Mouse (Mus musculus) T-cell, adult 66 days (primary cell): ENCODE results near the gene Olfr1392. TPM values are rescaled to one million over a fixed set of nuclear protein-coding genes. Genes with fewer than 3 reads are reported as not detected.

Experiments used
- total RNA-seq, 2 experiments: library from RNA; stranded (reverse); gene quantifications; 3 replicates in 1 of 2; 4 replicates in 1 of 2; pipeline ENCODE4 v1.2.4; 2023

The Olfr1392 gene
- total RNA-seq = not detected

GRCm38 (mm10) chr11:49284982-49285381 lies at the start of gene Olfr1392:
Gene Olfr1392, plus strand, starts transcription at chr11:49285282.

DNA sequence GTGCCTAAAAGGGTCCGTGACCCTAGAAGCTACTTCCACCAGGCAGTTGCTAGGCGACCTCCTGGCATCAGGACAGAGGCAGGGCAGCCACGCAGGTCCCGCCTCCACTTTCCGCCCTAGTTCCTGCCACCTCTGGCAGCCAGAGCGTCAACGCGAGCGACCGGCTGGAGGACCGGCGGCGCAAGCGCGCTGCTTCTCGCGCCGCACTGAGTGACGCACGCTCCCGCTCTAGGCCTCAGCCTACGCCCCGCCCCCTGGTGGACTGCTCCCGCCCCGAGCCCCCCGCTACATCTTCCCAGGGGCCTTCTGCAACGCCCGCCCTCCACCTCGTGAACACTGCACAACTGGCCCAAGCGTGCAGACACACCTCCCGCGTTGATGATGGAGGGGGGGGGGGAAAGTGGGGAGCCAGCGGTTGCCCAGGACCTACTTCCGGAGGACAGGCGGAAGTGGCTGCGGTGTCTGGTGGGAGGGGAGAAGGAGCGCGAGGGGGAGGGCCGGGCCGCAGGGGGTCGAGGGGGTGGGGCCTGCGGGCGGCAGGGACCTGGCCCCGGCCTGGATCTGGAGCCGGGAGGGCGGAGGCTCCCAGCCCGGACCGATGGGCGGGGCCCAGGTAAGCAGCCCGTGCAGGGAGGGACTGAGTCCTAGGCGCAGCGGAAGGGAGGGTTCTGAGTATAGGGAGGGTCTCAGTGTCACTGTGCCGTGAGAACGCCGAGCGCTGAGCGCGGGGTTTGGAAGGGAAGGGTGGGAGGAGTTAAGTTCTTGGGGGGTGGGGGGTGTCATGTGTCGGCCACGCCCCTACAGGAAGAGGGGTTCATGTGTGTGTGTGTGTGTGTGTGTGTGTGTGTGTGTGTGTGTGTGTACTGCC lies 41.1 kb upstream of the Olfr1392 start, which contains the start of gene Mgat1:
Gene Mgat1 (plus strand): TSS at position 465 of the 868 bp plus-strand sequence.

DNA sequence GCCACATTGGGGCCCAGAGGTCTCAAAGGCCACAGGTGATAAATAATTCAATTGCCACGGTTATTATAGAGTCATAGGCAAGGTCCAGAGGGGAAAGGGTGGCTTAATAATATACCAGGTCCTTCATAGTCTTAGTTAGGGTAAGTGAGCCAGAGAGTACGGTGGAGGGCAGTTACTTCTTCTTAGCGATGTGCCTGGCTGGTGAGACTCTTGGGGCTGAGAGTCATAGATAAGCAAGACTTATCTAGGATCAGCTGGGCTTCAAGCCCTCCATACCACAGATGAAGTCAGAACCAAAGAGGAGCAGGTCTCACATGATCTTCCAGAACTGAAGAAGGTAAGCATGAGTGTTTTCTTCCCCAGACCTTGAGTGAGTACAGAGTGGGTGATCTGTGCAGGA lies 6.9 kb upstream of the Olfr1392 start, which contains the start of gene Olfr1393:
Gene Olfr1393 (plus strand): TSS at position 83 of the 400 bp plus-strand sequence.

DNA sequence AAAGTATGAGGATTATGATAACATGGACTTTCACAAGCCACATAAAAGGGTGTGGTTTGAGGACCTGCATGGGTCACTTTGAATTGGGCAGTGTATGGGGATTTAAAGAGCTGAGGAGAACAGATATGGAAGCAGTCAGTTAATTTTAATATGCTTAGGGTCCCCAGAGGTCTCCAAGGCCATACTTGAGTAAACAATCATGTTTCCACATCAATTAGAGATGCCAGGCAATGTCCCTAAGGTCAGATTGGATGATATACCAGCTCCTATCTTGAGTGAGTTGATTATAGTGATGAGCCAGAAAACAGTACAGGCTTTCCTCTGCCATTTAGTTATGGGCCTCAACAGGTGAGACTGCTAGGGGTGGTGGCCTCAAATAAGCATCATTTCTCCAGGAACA lies 19.4 kb downstream of the Olfr1392 start, which contains the start of gene Olfr10:
Gene Olfr10 (plus strand): TSS at position 301 of the 400 bp plus-strand sequence.

DNA sequence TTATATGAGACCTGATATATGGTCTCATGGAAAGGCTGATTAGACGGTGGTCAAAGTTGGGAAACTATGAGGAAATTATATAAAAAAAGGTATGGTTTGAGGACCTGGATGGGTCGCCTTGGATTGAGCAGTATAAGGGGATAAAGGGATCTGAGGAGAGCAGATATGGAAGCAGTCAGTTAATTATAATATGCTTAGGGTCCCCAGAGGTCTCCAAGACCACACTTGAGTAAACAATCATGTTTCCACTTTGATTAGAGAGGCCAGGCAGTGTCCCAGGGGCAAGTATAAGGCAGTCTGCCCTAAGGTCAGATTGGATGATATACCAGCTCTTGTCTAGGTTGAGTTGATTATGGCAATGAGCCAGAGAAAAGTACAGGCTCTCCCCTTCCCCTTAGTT lies 37.4 kb downstream of the Olfr1392 start, which contains the start of gene Olfr1391:
Gene Olfr1391 (plus strand): TSS at position 301 of the 400 bp plus-strand sequence.

DNA sequence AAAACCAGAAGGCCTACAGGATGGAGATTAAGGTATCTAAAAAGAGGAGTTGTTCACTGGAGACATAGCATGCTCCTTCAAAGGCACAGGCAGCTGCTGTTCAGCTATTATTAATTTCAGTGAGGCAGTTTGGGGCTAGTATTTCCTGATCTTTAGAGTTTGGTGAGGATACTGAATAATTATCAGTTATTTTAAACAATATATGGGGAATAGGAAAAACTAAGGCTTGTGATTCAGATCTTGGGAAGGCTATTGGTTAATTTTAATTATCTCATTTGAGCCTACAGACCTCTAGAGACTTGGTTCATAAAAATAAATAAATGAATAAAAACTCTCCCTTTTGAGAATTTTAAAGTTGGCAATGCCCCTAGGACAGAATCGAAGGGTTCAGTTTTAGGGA lies 49.8 kb downstream of the Olfr1392 start, which contains the start of gene Olfr1390:
Gene Olfr1390 (plus strand): TSS at position 301 of the 400 bp plus-strand sequence.

Other genes with a start within 250 kb of the Olfr1392 start
- gene 9930111J21Rik2, start 234.0 kb upstream of the Olfr1392 start, total RNA-seq = 10 to 100 TPM; 88.2 to 95.5 TPM
- gene Tgtp2, start 221.1 kb upstream of the Olfr1392 start, total RNA-seq = 10 to 100 TPM; 52.8 to 79.9 TPM
- 100 to 1,000 TPM; 148 to 178 TPM for gene Ifi47, start 208.7 kb upstream of the Olfr1392 start, total RNA-seq
- gene Olfr1396, start 170.4 kb upstream of the Olfr1392 start, total RNA-seq = not detected
- gene Olfr1395, start 143.0 kb upstream of the Olfr1392 start, total RNA-seq = not detected
- gene Olfr1394, start 130.9 kb upstream of the Olfr1392 start, total RNA-seq = not detected
- under 1 TPM in 1 of 2 experiments, not detected in 1; 0.32 TPM for gene Btnl9, start 98.1 kb upstream of the Olfr1392 start, total RNA-seq
- 100 to 1,000 TPM in 1 of 2 experiments, 10 to 100 TPM in 1; 99.5 to 102 TPM for gene Zfp62, start 82.0 kb upstream of the Olfr1392 start, total RNA-seq
- gene Mgat1, start 41.1 kb upstream of the Olfr1392 start, total RNA-seq = 10 to 100 TPM; 64.0 TPM
- under 1 TPM; 0.18 to 0.73 TPM for gene Olfr1393, start 7.0 kb upstream of the Olfr1392 start, total RNA-seq
- gene Olfr10, start 19.5 kb downstream of the Olfr1392 start, total RNA-seq = not detected
- gene Olfr1391, start 37.5 kb downstream of the Olfr1392 start, total RNA-seq = not detected
- not detected for gene Olfr1390, start 49.9 kb downstream of the Olfr1392 start, total RNA-seq
- gene Olfr1389, start 137.8 kb downstream of the Olfr1392 start, total RNA-seq = not detected
- gene Olfr1388, start 151.3 kb downstream of the Olfr1392 start, total RNA-seq = under 1 TPM; 0.52 to 0.74 TPM
- not detected for gene Olfr1387, start 170.1 kb downstream of the Olfr1392 start, total RNA-seq
- not detected for gene Olfr1386, start 179.8 kb downstream of the Olfr1392 start, total RNA-seq
- not detected for gene Olfr1385, start 203.8 kb downstream of the Olfr1392 start, total RNA-seq
- not detected for gene Olfr1384, start 221.4 kb downstream of the Olfr1392 start, total RNA-seq
- gene Olfr1383, start 234.4 kb downstream of the Olfr1392 start, total RNA-seq = not detected
- not detected for gene Olfr1382, start 243.0 kb downstream of the Olfr1392 start, total RNA-seq